Mouse (Mus musculus): Measurements from ENCODE around the gene Dop1a.

Dop1a gene

DNA sequence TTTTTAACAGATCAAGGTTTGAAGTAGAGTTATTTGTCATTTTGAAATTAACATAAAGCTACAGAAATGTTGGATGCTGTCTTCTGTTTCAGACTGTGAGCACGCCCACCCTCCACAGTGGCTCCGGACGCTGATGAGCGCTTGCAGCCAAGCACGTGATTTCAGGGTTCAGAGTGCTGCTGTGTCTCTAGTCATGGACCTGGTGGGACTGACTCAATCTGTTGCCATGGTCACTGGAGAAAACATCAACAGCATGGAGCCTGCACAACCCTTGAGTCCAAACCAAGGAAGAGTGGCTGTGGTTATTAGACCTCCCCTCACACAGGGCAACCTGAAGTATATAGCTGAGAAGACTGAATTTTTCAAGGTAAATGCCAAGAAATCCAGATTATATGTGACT lies 46.8 kb downstream of the Dop1a start:
- peak; percentile 92 for DNase-seq

DNA sequence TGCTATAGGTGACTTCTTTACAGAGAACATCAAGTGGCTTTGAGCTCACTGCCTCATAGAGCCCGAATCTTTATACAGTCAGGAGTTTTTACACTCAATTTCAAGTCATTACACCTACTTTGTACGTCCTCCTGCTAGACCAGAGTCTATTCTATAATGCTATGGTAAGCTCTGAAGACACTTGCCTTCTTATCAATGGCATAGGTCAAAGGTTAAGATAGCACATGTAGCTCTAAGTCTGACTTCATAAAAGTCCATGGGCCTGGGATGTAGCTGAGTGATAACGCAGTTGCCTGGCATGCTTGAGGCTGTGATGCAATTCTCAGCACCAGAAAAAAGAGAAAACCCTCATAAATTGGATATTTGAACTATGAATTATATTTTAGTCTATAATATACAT lies 47.4 kb downstream of the Dop1a start:
- DNase-seq, result peak; percentile 86

DNA sequence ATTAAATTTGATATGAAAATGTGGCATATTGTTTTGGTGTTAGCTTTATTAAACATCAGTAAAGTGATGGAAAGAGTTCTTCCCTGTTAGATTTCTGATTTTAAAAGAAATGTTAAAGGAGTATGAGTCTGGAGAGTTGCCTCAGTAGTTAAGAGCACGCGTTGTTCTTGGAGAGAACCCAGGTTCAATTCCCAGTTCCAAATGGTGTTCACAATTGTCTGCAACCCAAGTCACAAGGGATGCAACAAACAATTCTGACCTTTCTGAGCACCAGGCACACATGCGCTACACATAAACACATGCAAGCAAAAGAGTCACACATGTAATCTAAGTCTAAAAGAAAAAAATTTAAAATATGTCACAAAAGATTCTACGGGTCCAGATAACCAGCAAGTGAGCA lies 47.8 kb downstream of the Dop1a start:
- peak; percentile 90 for DNase-seq

DNA sequence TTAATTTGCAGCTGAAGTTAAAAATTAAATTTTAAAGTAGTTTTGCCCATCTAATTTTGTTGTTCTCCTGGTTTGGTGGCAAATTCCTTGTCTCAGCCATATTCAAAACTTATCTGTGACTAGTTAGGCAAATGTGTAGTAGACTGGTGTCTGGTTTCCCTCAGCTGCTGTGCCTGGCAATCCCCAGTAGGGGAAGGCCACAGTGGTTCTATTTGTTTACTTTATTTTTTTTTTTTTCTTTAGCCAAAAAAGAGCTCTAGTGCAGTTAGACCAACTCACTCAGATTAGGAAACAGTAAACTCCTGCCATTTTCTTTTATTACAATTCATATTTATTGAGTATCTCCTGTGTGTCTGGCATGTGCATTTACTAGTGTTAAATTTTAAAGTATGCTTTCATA lies 55.4 kb downstream of the Dop1a start:
- peak; percentile 15 for DNase-seq

DNA sequence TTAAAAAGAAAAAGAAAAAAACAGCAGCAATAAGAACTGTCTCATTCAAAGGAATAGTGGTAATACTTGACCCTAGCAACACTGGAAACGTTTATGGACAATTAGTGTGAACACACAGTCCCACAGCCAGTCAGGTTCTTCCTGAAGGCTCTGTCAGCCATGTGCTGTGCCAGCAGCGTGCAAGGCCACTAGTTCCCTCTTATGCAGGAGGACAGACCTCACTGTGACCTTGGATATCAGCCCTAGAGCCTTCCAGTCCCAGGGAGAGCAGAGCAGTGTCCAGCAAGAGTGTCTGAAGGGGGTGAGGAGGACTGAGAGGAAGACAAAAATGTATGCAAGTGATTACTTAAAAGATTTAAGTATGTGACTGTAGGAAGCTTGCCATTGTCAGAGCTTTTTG lies 58.6 kb downstream of the Dop1a start:
- peak; percentile 86 for DNase-seq

DNA sequence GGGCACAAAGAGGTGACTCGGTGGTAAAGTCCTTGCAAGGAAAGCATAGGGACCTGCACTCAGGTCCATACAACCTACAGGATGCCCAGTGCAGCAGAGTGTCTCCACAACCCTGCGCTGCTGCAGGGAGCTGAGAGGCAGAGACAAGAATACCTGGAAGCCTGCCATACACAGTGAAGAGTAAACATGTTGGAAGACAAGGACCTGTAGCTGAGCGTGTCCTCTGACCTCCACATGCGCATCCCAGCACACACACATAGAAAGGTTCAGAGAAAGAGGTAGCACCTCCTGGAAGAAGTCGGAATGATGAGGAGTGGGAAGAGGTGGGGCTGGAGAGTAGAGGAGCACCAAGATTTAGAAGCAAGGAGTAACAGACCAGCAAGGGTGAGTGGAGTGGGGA lies 67.1 kb downstream of the Dop1a start:
- peak; percentile 72 for DNase-seq

DNA sequence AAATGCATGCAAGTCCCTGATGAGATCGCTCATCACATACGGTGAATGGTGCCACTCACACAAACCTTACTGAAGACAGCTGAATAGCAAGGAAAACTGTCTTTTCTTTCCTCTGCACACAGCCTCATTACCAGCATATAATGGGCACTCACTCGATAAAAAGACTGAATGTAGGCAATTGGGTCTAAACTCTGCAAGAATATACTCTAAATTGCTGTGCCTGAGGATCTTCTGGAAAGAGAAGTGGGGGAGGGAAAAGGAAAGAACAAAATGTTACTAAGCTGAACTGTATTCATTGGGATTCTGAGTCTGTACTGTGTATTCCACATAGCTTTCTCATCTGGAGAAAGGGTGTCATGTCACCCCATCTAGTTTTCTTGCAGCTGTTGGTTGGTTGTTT lies 76.5 kb downstream of the Dop1a start:
- peak; percentile 49 for DNase-seq

DNA sequence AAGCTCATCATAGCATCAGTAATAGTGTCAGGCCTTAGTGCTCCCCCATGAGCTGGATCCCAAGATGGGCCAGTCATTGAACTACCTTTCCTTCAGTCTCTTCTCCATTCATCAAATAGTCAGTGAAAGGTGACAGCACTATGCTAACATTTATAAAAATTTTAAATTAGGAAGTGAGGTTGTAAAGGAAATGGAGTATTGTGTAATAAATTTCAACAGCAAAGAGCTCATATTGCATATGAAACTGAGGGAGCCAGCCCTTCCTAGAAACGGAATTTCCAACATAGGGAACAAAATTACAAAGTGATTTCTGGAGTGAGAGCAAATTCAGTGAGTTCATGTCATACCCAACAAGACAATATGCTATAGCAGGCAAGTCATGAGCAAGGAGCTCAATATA lies 77.6 kb downstream of the Dop1a start:
- peak; percentile 34 for DNase-seq

DNA sequence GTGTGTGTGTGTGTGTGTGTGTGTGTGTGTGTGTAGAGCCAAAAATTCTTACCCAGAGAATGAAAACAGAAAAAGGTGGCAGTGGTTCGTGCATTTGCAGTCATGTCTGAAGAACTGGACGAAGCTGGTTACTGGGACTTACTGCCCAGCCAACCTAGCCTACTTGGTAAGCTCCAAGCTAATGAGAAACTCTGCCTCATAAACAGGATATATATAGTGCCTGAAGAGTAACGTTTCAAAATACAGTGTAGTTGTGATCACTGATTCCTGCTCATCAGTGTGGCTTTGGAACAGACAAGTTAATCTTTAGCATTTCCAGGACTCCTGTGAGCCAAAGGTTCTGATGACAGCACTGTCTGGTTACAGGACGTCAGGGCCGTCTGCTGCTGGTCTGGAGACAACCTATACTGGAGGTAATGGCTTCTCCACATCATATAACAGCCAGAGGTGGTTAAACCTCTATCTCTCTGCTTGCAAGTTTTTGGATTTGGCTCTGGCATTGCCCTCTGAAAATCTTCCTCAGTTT lies 82.7 kb downstream of the Dop1a start:
- peak; percentile 34 for DNase-seq

DNA sequence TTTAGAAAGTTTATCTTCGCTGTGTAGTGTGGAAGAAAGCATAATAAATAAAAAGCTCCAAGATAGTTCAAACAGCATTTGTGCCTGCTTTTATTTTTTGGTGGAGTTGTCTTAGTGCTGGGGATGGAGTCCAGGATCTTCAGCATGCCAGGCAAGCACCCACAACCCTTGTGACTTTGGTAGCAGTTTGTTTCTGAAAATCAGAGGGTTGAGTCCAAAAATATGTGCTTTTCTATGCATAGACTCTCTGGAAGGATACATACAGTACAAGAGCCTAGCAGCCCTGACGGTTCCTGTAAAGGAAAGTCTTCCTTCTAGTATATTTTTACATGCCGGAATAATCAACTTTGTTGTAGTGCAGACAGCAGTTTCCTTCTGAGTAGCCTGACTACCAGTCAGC lies 83.8 kb downstream of the Dop1a start:
- DNase-seq, result peak; percentile 60

DNA sequence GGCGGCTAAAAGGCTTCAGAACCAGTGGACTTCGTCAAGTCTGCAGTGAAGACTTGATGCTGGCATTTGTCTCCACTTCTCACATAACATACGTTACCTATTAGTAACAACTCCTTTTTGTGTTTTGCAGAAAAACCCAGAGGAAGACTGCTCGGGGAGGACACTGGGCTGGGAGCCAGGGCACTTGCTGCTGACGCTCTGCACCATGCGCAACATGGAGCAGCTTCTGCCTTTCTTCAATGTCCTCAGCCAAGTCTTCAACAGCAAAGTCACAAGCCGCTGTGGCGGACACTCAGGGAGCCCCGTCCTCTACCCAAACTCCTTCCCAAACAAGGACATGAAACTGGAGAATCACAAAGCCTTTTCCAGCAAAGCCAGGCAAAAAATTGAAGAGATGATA lies 86.9 kb downstream of the Dop1a start:
- peak; percentile 80 for DNase-seq

DNA sequence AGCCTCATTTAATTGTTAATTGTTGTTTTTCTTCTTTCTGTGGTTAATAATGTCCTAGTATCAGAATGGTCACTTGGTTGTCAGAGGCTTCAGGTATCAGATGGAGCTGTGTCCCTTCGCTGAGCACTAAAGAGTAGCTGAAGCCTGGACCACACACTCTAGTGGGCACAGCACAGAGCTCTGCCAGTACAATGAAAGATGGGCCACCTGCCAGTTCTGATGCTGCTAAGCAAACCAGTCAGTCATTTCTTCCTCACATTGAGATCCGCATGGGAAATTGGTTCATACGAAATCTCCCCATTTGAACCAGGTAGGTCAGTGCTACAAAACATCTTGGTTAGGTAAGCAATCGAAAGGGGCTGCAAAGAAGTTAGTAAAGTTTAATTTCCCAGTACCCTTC lies 87.7 kb downstream of the Dop1a start:
- peak; percentile 16 for DNase-seq

DNA sequence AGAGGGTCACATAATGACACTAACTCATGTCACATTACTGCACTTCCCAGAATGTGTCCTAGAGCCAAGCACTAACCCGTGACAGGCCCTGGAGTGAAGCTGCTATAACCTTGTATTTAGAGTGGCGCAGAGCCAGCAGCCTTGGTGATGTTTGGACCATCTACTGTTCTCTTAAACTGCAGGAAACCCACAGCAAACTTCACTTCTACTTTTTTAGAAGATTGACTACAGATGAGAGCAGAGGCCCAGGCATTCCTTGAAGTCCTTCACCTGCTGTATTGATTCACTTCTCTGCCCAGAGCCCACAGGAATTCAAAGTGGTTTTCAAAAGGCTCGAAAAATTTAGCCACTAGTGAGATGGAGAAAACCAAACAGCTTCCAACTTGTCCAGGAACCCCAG lies 93.6 kb downstream of the Dop1a start:
- peak; percentile 90 for DNase-seq

DNA sequence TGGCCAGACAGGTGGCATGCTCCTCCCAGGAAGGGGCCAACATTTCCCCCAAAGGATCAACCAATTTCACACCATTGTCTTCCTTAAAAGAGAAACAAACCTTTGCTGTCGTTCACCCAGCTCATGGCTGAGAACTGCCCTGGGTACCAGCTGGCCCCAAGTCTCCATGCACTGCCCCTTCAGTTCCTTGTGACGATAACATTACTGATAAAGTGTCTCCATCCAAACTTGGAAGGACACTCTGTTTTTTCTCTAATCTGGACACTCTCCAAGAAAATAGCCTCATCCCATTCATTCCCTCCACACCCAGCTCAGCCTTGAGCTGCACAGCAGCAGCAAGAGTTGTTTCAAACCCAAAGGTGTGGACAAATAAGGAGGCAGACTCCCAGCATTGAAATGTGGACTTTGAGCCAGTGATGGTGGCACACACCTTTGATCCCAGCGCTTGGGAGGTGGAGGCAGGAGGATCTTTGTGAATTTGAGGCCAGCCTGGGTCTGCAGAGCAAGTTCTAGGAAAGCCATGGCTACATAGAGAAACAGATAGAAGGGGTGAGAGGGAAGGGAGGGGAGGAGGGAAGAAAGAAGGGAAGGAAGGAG lies 102.5 kb downstream of the Dop1a start:
- peak; percentile 90 for DNase-seq

DNA sequence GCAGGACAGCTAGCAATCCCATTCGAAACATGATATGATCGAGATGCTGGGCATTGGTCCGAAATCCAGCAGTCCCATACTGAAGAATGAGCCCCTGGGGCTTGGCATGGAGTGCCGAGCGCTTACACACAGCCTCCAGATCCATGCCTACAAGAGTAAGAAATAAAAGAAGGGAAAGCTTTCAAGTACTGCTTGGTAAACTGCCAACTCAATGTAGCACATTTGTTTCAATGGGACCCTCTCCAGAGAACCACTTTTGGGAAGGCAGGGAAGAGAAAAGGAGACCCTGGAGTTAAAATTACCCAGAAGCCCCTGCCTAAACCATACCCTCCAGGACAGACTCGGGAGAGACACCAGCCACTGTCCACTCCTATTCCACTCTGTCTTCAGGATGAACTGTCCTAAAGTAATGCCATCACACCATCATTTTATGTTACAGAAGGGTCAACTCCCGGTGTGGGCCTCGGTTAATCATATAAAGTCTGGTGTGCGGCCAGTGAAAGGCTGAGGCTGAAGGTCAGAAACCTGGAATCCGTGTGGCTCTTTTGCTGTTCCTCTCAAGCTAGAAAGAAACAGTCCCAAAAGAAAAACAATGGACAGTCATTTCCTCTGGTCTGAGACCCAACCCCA lies 103.4 kb downstream of the Dop1a start:
- peak; percentile 87 for DNase-seq

DNA sequence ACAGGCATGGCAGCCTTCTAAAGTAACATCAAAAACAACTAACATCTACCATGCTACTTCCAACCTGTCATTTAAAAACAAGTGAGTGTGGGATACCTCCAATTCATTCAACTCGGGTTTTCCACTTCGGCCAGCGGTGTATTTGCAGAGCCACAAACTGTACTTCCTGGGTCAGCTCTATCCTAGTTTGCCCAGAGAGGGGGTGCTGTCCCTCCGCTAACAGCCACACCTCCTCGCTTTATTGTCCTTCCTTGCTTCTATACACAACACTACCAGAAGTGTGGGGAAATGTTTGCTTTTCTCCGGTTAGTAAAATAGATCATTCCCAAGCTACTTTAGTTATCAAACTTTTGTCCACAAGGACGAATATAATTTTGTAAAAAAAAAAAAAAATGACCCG lies 104.0 kb downstream of the Dop1a start:
- DNase-seq, result peak; percentile 89

DNA sequence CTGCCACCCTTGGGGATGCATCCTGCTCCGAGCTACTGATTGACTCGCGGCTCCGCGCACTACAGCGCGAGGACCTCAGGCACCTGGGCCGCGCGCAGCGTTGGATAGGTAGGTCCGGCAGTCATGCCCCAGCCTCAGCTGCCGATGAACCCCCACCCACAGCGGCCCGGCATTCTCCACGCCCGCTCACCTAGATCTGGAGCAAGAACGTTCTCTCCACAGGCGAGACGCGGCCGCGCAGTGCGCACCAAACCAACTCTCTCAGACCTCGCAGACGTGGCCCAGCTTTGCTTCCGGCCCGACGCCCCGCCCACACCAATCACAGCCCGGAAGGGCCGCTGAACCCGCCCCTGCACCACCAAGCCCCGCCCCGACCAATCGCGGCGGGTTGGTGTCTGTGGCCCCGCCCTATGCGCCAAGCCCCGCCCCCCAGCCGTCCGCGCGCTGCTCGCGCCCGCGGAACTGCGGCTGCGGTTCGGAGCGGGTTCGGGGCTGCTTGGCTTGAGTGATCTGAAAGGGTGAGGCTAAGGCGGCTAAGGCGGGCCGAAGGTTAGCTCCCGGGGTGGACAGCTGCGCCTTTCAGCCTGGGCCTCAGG lies 104.7 kb downstream of the Dop1a start, which contains the start of the genes Pgm3 and Rwdd2a:
Gene Pgm3, minus strand, starts transcription at position 303 of the 596 bp plus-strand sequence.
Gene Rwdd2a, plus strand, starts transcription at position 452 of the 596 bp plus-strand sequence.
- DNase-seq, result peak; percentile 99

DNA sequence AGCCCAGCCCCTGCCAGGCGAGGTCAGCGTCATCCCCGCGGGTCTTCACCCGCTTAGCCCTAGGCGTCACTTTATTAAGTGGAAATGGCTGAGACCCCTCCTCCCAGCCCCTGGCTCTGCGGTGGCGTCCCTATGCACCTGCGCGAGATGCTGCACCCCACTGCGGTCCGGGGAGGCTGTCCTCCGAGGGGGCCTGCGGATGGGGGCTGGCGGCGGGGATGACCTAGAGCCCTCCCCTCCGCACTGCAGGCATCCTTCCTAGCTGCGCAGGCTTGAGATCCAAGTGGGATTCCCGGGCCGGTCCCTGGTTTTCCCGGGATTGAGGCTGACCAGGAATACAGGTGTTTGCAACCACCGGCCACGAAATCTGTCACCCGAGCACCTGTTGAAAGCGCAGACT lies 105.2 kb downstream of the Dop1a start:
- no peak for DNase-seq

DNA sequence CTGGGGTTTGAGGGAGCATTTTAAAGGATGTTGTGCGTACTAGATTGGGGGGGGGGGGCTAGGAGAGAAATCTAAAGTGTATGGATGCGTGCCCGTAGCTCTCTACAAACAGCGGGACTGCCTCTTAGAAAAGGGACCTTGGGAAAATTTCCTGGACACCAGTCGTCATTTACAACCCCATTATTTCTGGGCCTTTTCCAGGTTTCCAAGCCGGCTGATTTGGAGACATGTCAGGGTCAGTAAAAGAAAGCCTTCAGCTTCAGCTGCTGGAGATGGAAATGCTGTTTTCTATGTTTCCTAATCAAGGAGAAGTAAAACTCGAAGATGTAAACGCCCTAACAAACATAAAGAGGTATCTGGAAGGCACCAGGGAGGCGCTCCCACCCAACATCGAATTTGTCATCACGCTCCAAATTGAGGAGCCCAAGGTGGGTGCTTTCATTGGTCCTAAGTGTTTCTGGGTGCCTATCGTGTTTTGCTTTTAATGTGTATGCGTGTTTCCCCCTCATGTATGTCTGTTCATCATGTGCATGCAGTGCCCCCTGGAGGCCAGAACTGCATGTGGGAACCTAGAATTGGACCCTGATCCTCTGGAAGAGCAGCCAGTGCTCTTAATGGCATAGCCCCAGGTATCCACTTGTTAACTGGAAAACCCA lies 105.8 kb downstream of the Dop1a start:
- peak; percentile 98 for DNase-seq

DNA sequence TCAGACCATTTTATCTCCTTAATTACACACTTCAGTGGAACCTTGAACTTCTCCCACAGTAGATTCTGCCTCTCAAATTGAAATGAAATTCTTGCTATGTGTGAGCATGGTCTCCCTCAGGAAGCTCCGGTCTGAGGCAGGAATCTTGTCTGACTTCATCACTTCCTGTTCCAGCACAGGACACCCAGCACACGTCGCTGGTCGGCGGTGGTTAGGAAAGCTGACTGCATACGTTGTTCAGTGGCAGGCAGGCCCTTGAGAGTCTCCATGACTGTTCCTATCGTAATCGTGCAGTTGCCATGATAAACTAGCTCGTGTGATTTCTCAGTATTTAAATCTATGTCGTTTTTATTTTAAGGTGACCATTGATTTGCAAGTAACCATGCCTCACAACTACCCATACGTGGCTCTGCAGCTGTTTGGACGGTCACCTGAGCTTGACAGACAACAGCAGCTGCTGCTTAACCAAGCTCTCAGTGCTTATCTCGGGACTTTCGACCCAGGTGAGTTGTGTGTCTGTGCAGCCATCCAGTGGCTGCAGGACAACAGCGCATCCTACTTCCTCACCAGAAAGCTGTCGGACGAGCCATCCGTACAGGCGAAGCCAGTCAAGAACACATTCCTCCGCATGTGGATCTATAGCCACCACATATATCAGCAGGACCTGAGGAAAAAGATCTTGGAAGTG lies 106.8 kb downstream of the Dop1a start:
- peak; percentile 88 for DNase-seq

DNA sequence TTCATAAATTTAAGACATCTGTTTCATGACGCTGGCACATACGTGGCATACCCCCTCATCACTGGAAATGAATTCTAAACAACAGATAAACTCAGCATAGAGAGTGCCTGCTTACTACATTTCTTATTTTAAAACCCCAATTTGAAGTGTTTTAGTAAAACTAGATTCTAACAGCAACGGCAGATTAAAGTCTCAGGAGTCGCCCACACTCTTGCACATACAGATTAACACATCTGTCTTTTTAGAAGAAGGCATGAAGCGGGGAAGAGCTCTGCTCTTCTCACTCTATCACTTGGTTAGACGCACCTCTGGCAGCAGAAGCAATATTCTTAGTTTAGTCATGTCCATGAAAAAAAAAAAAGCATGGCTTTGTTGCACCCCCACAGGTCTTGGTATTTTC lies 108.2 kb downstream of the Dop1a start:
- peak; percentile 12 for DNase-seq

DNA sequence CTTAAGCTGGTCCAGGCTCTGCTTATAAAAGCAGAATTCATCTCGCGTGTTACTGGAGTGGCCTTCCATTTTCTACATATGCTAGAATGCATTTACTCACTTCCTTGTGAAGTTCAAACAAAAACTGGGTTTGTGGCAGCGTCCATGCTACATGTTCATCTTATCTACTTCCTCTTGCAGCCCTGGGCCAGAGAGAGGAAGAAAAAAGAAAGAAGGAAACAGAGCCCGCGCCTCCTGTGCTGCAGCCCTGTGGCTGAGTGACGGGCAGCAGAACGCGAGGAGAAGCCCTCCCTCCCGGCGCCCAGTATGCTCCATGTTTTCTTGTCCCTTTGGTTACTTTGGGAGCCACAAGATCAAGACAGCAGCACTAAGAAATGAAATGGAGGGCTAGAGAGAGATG lies 112.7 kb downstream of the Dop1a start:
- peak; percentile 91 for DNase-seq

DNA sequence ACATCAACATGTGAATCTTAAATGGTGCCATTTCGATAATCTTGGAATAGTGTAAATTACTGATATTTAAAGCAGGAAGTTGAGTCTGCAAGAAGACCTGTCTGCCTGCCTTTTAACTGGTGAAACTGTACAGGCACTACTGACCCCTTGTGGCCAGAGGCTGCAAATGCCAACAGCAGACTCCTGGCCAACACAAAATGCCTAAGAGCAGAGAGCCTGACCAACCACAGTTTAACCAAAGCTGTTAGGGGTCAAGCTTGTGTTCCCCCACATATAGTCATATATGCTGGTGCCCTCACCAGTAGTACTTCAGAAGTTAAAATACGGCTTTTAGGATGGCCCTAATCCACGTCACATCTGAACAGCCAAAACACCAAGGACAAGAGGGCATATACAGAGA lies 116.8 kb downstream of the Dop1a start:
- peak; percentile 95 for DNase-seq
